Comparison of ENCODE assay signal across 10 mouse cellular contexts in genomic region chr11:3789919-3790318, GRCm38 (mm10).
"Had no signal": no experiment of that assay in that cellular context is flagged by ENCODE, and none has a peak within 500 bp of the region (broad histone marks: within the 10 kb centered on the region; RNA-seq: fewer than 3 reads in every experiment).

No protein-coding gene starts in this region.

- H3K9me3 ChIP-seq: limb, embryonic 12.5 days; midbrain, embryonic 13.5 days; neural tube, embryonic 15.5 days had no signal

- ATAC-seq: hindbrain, embryonic 16.5 days; midbrain, embryonic 13.5 days had no signal

- H3K9ac ChIP-seq: limb, embryonic 12.5 days; liver, embryonic 14.5 days; midbrain, embryonic 13.5 days; neural tube, embryonic 15.5 days had no signal

- DNase-seq: lung, adult 18-20 months; right cerebral cortex, adult 18-20 months; right cerebral cortex, postnatal 25 days; thymus, postnatal 4 days had no signal

- H3K36me3 ChIP-seq: limb, embryonic 12.5 days; midbrain, embryonic 13.5 days; neural tube, embryonic 15.5 days had no signal

- H3K27ac ChIP-seq: limb, embryonic 12.5 days; liver, embryonic 14.5 days; midbrain, embryonic 13.5 days; neural tube, embryonic 15.5 days had no signal

- H3K27me3 ChIP-seq: midbrain, embryonic 13.5 days had no signal

- H3K4me3 ChIP-seq: limb, embryonic 12.5 days; midbrain, embryonic 13.5 days; myocyte; neural tube, embryonic 15.5 days had no signal

- H3K4me2 ChIP-seq: limb, embryonic 12.5 days; midbrain, embryonic 13.5 days; neural tube, embryonic 15.5 days had no signal

- H3K4me1 ChIP-seq: limb, embryonic 12.5 days; midbrain, embryonic 13.5 days; neural tube, embryonic 15.5 days had no signal
